Mouse (Mus musculus): Measurements from ENCODE around the gene Nras. TPM values are rescaled to one million over a fixed set of nuclear protein-coding genes. Genes with fewer than 3 reads are reported as not detected.

Nras gene
- total RNA-seq (2014; rRNA removed): 12.1 and 12.6 TPM in 2 replicates
- polyA plus RNA-seq (2012; rRNA removed): 6.9 and 7.1 TPM in 2 replicates

- peak; percentile 28; the same call in 1 of the 2 replicates for TF ChIP-seq POLR2A (IDR thresholded peaks at IDR 0.05; ENCODE audit: extremely low read depth, insufficient read depth, low read length)
- no peak for TF ChIP-seq CTCF (IDR thresholded peaks at IDR 0.05; ENCODE audit: low read depth, low read length)
- Histone ChIP-seq H3K27me3 (ENCODE audit: control insufficient read depth, insufficient read depth, low read length) (no peaks in the 10 kb centered on the region), H3K4me3 (ENCODE audit: insufficient read depth, low read depth, low read length) (peak within 1 kb of the TSS; percentile 96), H3K9ac (ENCODE audit: low read depth, low read length) (peak within 1 kb of the TSS; percentile 79), H3K36me3 (ENCODE audit: control insufficient read depth, insufficient read depth, low read length) (peaks cover 48% of the 10 kb centered on the region), H3K27ac (replicated peaks; ENCODE audit: insufficient read depth, low read depth, low read length) (peak within 1 kb of the TSS; percentile 81), H3K4me1 (ENCODE audit: control insufficient read depth, insufficient read depth, low read length) (peaks cover 4% of the 10 kb centered on the region; the same call in 1 of the 2 replicates), H3K79me2 (ENCODE audit: control insufficient read depth, insufficient read depth, low read length) (no peaks in the 10 kb centered on the region; the same call in 1 of the 2 replicates)
- peak; percentile 66 for DNase-seq (ENCODE audit: extremely low read depth, low read depth, low spot score)
- 2% methylated on average over 46 of the region's 46 CpGs for WGBS
Observed at GRCm38 (mm10) chr3:103058207-103059157, at the start of gene Nras. Nras (plus strand) TSS chr3:103058285.

GRCm38 (mm10) chr3:103017350-103017749 is 40.7 kb upstream of the Nras start:
- H3K4me3 ChIP-seq (ENCODE audit: insufficient read depth, low read depth, low read length): no peak overlapping the region
- WGBS: 85% methylated on average over 2 of the region's 2 CpGs
- no peaks in the 10 kb centered on the region for H3K36me3 ChIP-seq (ENCODE audit: control insufficient read depth, insufficient read depth, low read length)
- no peak overlapping the region for H3K27ac ChIP-seq (replicated peaks; ENCODE audit: insufficient read depth, low read depth, low read length)
- no peak overlapping the region for H3K9ac ChIP-seq (ENCODE audit: low read depth, low read length)
- H3K27me3 ChIP-seq (ENCODE audit: control insufficient read depth, insufficient read depth, low read length): no peaks in the 10 kb centered on the region
- H3K4me1 ChIP-seq (ENCODE audit: control insufficient read depth, insufficient read depth, low read length): peaks cover 11% of the 10 kb centered on the region; the same call in 1 of the 2 replicates
- H3K79me2 ChIP-seq (ENCODE audit: control insufficient read depth, insufficient read depth, low read length): peaks cover 8% of the 10 kb centered on the region; the same call in 1 of the 2 replicates
- no peak for TF ChIP-seq CTCF (IDR thresholded peaks at IDR 0.05; ENCODE audit: low read depth, low read length)
- no peak for TF ChIP-seq POLR2A (IDR thresholded peaks at IDR 0.05; ENCODE audit: extremely low read depth, insufficient read depth, low read length)
- no peak for DNase-seq (ENCODE audit: extremely low read depth, low read depth, low spot score)

- no peak overlapping the region for H3K4me3 ChIP-seq (ENCODE audit: insufficient read depth, low read depth, low read length)
- DNase-seq (ENCODE audit: extremely low read depth, low read depth, low spot score): no peak
- H3K4me1 ChIP-seq (ENCODE audit: control insufficient read depth, insufficient read depth, low read length): peaks cover 14% of the 10 kb centered on the region; the same call in 1 of the 2 replicates
- H3K36me3 ChIP-seq (ENCODE audit: control insufficient read depth, insufficient read depth, low read length): no peaks in the 10 kb centered on the region
- no peak for TF ChIP-seq POLR2A (IDR thresholded peaks at IDR 0.05; ENCODE audit: extremely low read depth, insufficient read depth, low read length)
- TF ChIP-seq CTCF (IDR thresholded peaks at IDR 0.05; ENCODE audit: low read depth, low read length): no peak
- H3K27me3 ChIP-seq (ENCODE audit: control insufficient read depth, insufficient read depth, low read length): no peaks in the 10 kb centered on the region
- peaks cover 11% of the 10 kb centered on the region; the same call in 1 of the 2 replicates for H3K79me2 ChIP-seq (ENCODE audit: control insufficient read depth, insufficient read depth, low read length)
- H3K27ac ChIP-seq (replicated peaks; ENCODE audit: insufficient read depth, low read depth, low read length): 0 out of 2 replicates have a peak overlapping the region, but pooled peaks have one; percentile 11
- WGBS: 89% methylated on average over 2 of the region's 2 CpGs
- H3K9ac ChIP-seq (ENCODE audit: low read depth, low read length): no peak overlapping the region
Observed at GRCm38 (mm10) chr3:103019462-103019861, 38.6 kb upstream of the Nras start.

- WGBS: under 1% methylated on average over 55 of the region's 55 CpGs
- Histone ChIP-seq H3K4me3 (ENCODE audit: insufficient read depth, low read depth, low read length) (peak within 1 kb of the TSS; percentile 82), H3K27ac (replicated peaks; ENCODE audit: insufficient read depth, low read depth, low read length) (peak within 1 kb of the TSS; percentile 91), H3K27me3 (ENCODE audit: control insufficient read depth, insufficient read depth, low read length) (no peaks in the 10 kb centered on the region), H3K9ac (ENCODE audit: low read depth, low read length) (peak within 1 kb of the TSS; percentile 89), H3K79me2 (ENCODE audit: control insufficient read depth, insufficient read depth, low read length) (peaks cover 11% of the 10 kb centered on the region; the same call in 1 of the 2 replicates), H3K36me3 (ENCODE audit: control insufficient read depth, insufficient read depth, low read length) (no peaks in the 10 kb centered on the region), H3K4me1 (ENCODE audit: control insufficient read depth, insufficient read depth, low read length) (peaks cover 16% of the 10 kb centered on the region; the same call in 1 of the 2 replicates)
- TF ChIP-seq CTCF (IDR thresholded peaks at IDR 0.05; ENCODE audit: low read depth, low read length) (no peak), POLR2A (IDR thresholded peaks at IDR 0.05; ENCODE audit: extremely low read depth, insufficient read depth, low read length) (peak; percentile 48)
- peak; percentile 96 for DNase-seq (ENCODE audit: extremely low read depth, low read depth, low spot score)
Observed at GRCm38 (mm10) chr3:103020249-103020942, 37.7 kb upstream of the Nras start, which contains the start of gene Csde1. Csde1 (plus strand) TSS chr3:103020426.

GRCm38 (mm10) chr3:103020943-103021638 is 37.0 kb upstream of the Nras start:
- peak overlapping the region; percentile 89 for H3K9ac ChIP-seq (ENCODE audit: low read depth, low read length)
- H3K27me3 ChIP-seq (ENCODE audit: control insufficient read depth, insufficient read depth, low read length): no peaks in the 10 kb centered on the region
- peaks cover 16% of the 10 kb centered on the region; the same call in 1 of the 2 replicates for H3K4me1 ChIP-seq (ENCODE audit: control insufficient read depth, insufficient read depth, low read length)
- peak overlapping the region; percentile 91 for H3K27ac ChIP-seq (replicated peaks; ENCODE audit: insufficient read depth, low read depth, low read length)
- peak; percentile 79 for DNase-seq (ENCODE audit: extremely low read depth, low read depth, low spot score)
- H3K79me2 ChIP-seq (ENCODE audit: control insufficient read depth, insufficient read depth, low read length): peaks cover 14% of the 10 kb centered on the region; the same call in 1 of the 2 replicates
- WGBS: under 1% methylated on average over 36 of the region's 37 CpGs
- peak overlapping the region; percentile 82 for H3K4me3 ChIP-seq (ENCODE audit: insufficient read depth, low read depth, low read length)
- no peaks in the 10 kb centered on the region for H3K36me3 ChIP-seq (ENCODE audit: control insufficient read depth, insufficient read depth, low read length)
- no peak for TF ChIP-seq CTCF (IDR thresholded peaks at IDR 0.05; ENCODE audit: low read depth, low read length)
- TF ChIP-seq POLR2A (IDR thresholded peaks at IDR 0.05; ENCODE audit: extremely low read depth, insufficient read depth, low read length): no peak

All from liver, adult 2 months (tissue).